Mouse (Mus musculus) heart, embryonic 11.5 days (tissue): Measurements from ENCODE around the gene Cfap65. TPM values are rescaled to one million over a fixed set of nuclear protein-coding genes. Genes with fewer than 3 reads are reported as not detected.
A peak's percentile ranks its signal among the peaks of the same experiment; 100 is the strongest.

Experiments
- ATAC-seq: fragments of 200-750 bp; cut with Nextera tagmentation; replicated peaks from 2 replicates; pipeline ENCODE4 v1.8.0; 2017; ENCODE audit warnings: moderate library complexity; ENCODE audit not compliant: insufficient number of reproducible peaks, low FRiP score, low TSS enrichment
- H3K27ac ChIP-seq: fragments of 300-500 bp; sonication (generic); 2 replicates; pipeline ENCODE4 v1.5.1; 2014; ENCODE audit warnings: mild to moderate bottlenecking, low read depth, low read length
- H3K27me3 ChIP-seq: fragments of 300-500 bp; sonication (generic); 2 replicates; pipeline ENCODE4 v1.6.1; 2014; ENCODE audit warnings: mild to moderate bottlenecking, low read length, mixed read lengths; ENCODE audit not compliant: control insufficient read depth, insufficient read depth
- H3K36me3 ChIP-seq: fragments of 300-500 bp; sonication (generic); 2 replicates; pipeline ENCODE4 v1.6.1; 2014; ENCODE audit warnings: mild to moderate bottlenecking, low read length, moderate library complexity, mixed read lengths; ENCODE audit not compliant: control insufficient read depth, insufficient read depth
- H3K4me1 ChIP-seq: fragments of 300-500 bp; sonication (generic); 2 replicates; pipeline ENCODE4 v1.6.1; 2014; ENCODE audit warnings: low read length; ENCODE audit not compliant: control insufficient read depth, insufficient read depth
- H3K4me2 ChIP-seq: fragments of 300-500 bp; sonication (generic); 2 replicates; pipeline ENCODE4 v1.6.1; 2014; ENCODE audit warnings: mild to moderate bottlenecking, moderate library complexity
- H3K4me3 ChIP-seq: fragments of 300-500 bp; sonication (generic); 2 replicates; pipeline ENCODE4 v1.5.1; 2014; ENCODE audit warnings: low read depth, low read length
- H3K9ac ChIP-seq: fragments of 300-500 bp; sonication (generic); 2 replicates; pipeline ENCODE4 v1.6.1; 2014; ENCODE audit warnings: mild to moderate bottlenecking, low read depth, low read length, moderate library complexity
- H3K9me3 ChIP-seq: fragments of 300-500 bp; sonication (generic); replicated peaks from 2 replicates; pipeline ENCODE4 v1.6.1; 2016; ENCODE audit warnings: low read length; ENCODE audit not compliant: control insufficient read depth
- WGBS: fragments of 180-500 bp; shearing (Covaris S2); extraction: QIAGEN DNeasy Blood & Tissue Kit; methylation state at CpG from one replicate; pipeline ENCODE4 v1.1.7; 2014; ENCODE audit not compliant: insufficient replicate concordance; 5-methylcytosine and 5-hydroxymethylcytosine counted together
- polyA plus RNA-seq: library from polyadenylated mRNA; unstranded; fragments of >200 nt; fragmentation: Nextera tagmentation; extraction: Ambion mirVana; gene quantifications from 2 replicates; pipeline ENCODE4 v1.2.1, GENCODE M21; 2014

Cfap65 gene
- polyA plus RNA-seq, 1 experiment from 2014 or later: not detected

DNA sequence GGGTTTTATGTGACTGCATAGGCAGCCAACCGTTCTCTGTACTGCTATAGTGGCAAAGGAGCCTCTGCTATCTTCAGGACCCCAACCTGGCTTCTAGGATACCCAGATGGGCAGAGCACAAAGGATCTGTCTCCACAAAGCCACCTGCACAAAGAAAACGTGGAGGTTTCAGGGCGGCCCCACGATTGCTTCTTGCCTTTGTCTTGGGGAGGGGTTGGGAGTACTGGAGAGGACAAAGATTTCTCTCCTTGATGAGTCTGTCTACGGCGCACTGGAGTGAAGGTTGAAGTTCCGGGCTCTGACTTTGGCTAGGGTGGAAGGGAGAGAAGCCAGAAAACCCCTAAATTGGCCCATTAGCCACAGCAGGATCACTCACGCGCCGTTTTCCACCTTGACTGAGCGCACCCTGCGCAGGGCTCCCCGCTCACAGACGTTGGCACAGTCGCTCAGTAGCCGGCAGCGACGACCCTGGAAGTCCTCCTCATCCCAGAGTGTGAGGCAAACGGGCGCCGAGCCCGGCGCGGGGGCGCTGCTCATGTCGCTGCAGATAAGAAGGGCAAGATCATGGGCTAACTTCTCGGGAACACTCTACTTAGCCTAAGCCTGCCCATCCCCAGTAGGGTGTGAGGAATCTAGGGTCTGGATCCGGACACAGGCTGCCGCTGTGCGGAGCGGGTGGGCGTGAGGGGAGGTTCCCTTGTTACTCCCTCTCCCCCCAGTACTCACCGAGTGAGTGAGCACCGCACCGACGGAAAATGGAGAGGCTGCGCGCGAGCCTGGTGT is 42.9 kb downstream of the Cfap65 start:
- Histone ChIP-seq H3K9me3 (no peaks in the 10 kb centered on the region), H3K4me3 (0 out of 2 replicates have a peak overlapping the region, but pooled peaks have one; percentile 8), H3K27ac (no peak overlapping the region), H3K36me3 (no peaks in the 10 kb centered on the region), H3K27me3 (peaks cover 90% of the 10 kb centered on the region), H3K4me2 (peak overlapping the region; percentile 29), H3K4me1 (no peaks in the 10 kb centered on the region), H3K9ac (no peak overlapping the region)
- no peak for ATAC-seq
- WGBS: 2% methylated on average over 39 of the region's 39 CpGs

DNA sequence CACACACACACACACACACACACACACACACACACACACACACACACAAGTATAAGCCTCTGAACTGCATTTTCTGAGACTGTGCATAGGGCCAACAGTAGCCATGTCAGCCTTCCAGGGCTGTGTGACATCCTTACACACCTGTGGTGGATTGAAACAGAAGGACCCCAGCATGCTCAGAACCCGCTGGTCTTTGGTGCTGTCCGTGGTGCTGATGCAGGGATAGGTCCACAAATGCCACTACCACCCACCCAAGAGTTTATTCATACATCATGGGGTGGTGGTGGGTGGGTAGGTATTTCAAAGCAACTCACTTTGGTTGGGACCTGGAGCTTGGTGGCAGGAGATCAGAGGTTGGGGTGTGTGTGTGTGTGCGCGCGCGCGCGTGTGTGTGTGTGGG is 43.9 kb downstream of the Cfap65 start:
- Histone ChIP-seq H3K4me2 (no peak overlapping the region), H3K9ac (no peak overlapping the region), H3K27ac (no peak overlapping the region), H3K9me3 (no peaks in the 10 kb centered on the region), H3K4me1 (no peaks in the 10 kb centered on the region), H3K27me3 (peaks cover 89% of the 10 kb centered on the region), H3K36me3 (no peaks in the 10 kb centered on the region), H3K4me3 (no peak overlapping the region)
- 12% methylated on average over 5 of the region's 8 CpGs for WGBS
- ATAC-seq: no peak

DNA sequence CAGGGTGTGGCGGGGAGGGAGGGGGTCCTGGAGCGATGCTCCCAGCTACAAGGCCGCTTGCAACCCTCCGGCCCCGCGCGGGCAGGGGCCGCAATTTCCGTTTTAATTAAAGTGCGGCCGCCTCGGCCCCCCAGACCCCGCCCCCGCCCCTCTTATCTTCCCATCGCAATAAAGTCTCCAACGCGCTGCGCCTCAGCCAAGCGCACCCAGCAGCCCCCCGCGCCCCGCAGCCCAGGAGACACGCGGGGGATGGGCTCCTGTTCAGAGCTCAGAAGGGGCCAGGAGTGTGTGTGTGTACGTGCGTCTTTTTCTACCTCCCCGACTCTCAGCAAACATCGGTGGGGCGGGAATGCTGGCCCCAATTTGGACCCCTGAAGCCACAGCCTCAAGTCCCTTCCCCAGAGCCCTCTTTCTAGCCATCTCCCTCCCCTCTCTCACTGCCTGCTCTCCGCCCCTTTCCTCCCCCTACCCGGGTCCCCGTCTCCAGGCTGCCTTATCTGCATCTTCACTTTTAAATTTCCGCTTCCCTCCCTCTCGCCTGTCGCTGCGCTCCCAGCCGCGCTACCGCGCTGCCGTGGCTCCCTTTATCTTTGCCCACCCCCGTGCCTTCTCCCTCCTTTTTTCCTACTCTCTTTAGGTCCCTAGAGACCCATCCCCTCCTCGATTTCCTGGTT is 49.9 kb downstream of the Cfap65 start, which contains the start of gene Fev:
TSS of gene Fev (minus strand) at position 51 of the 674 bp plus-strand sequence.
- Histone ChIP-seq H3K36me3 (no peaks in the 10 kb centered on the region), H3K4me2 (peak within 1 kb of the TSS; percentile 67), H3K27me3 (peaks cover 89% of the 10 kb centered on the region), H3K9ac (peak within 1 kb of the TSS; percentile 59), H3K4me3 (peak within 1 kb of the TSS; percentile 50), H3K4me1 (peaks cover 17% of the 10 kb centered on the region; the same call in 1 of the 2 replicates), H3K27ac (peak within 1 kb of the TSS; percentile 46; the same call in 1 of the 2 replicates), H3K9me3 (no peaks in the 10 kb centered on the region)
- under 1% methylated on average over 40 of the region's 43 CpGs for WGBS
- no peak; the same call in 1 of the 2 replicates for ATAC-seq

DNA sequence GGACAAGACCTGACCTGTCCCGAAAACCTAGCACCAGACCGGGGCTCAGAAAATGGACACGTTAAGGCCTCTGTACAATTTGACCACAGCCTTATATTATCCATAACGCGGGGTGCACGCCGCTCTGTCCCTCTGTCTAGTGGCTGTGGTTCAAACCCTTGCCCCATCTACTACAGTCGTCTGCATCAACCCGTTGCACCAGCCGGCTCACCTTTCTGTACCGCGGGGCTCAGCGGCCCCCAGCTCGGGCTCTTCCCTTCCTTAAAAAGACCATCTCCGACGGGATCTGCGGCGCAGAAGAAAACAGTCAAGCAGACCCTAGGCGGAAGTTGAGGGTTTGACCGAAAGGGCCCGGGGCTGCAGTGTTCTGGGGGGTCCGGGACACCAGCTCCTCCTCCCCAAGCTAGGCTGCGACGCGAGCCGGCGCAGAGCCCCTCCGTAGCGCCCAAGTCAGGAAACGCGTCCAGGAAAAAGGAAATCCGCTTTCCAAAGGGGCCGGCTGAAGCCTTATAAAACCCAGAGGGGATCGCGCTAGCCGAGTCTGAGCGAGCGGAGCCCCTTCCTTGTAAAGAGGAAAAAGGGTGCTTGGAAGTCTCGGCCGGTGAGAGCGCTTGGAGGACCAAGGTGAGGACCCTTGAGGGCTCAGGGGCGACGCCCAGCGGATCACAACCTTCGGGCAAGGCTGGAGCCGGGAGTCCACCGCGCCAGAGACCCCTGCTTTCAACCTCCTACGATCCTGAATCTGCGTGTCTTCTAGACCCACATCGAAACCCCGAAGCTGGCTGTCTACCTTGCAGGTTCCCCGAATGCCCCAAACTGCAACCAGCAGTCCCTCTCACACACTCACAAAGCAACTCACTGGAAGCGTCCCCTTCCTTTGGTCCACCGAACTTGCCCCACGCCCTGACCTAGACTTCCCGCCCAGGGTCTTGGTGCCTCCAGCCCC is 50.9 kb downstream of the Cfap65 start:
- H3K9ac ChIP-seq: peak overlapping the region; percentile 59
- ATAC-seq: no peak
- H3K4me2 ChIP-seq: peak overlapping the region; percentile 67
- H3K27ac ChIP-seq: peak overlapping the region; percentile 46; the same call in 1 of the 2 replicates
- H3K4me1 ChIP-seq: peaks cover 17% of the 10 kb centered on the region; the same call in 1 of the 2 replicates
- H3K27me3 ChIP-seq: peaks cover 83% of the 10 kb centered on the region
- H3K9me3 ChIP-seq: no peaks in the 10 kb centered on the region
- under 1% methylated on average over 57 of the region's 57 CpGs for WGBS
- no peaks in the 10 kb centered on the region for H3K36me3 ChIP-seq
- H3K4me3 ChIP-seq: peak overlapping the region; percentile 50

DNA sequence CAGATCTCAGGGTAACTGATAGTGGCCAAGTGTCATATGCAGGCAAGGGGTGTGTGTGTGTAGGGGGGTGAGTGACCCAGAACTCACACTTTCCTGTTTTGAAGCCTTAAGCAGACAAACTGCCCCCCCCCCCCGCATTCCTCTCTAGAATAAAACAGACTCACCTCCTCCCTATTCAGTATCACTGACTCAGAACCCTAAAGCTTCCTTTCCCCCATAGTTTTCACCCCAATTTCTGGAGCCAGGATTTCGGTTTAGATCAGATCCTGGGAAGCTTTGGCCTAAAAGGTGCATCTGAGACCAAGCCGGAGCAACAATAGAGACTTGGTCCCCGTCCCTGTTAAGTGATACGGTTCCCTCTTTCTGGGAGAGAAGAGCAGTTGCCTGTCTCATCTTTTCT is 52.0 kb downstream of the Cfap65 start:
- 5% methylated on average over 5 of the region's 5 CpGs for WGBS
- no peaks in the 10 kb centered on the region for H3K36me3 ChIP-seq
- H3K9me3 ChIP-seq: no peaks in the 10 kb centered on the region
- 0 out of 2 replicates have a peak overlapping the region, but pooled peaks have one; percentile 67 for H3K4me2 ChIP-seq
- H3K4me3 ChIP-seq: no peak overlapping the region
- H3K27me3 ChIP-seq: peaks cover 87% of the 10 kb centered on the region
- peaks cover 17% of the 10 kb centered on the region; the same call in 1 of the 2 replicates for H3K4me1 ChIP-seq
- no peak overlapping the region for H3K27ac ChIP-seq
- no peak overlapping the region for H3K9ac ChIP-seq
- no peak for ATAC-seq

DNA sequence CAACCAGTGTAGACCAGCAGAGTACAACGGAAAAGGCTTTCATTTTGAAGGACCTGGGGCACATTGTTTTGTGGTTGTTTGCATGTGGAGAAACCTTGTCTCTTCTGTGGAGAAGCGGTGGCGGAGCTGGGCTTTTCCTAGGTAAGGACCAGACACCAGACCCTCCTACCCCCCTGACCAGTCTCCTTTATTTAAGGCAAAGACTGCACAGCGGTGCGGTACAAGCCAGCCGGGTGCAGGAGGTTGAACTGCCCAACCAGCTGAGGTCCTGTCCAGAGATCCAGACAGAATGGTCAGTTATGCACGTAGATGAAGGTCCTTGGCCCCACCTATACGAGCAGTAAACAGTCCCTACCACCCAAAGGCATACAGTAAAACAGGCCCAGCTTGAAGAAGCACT is 52.6 kb downstream of the Cfap65 start:
- Histone ChIP-seq H3K9ac (no peak overlapping the region), H3K4me2 (peak overlapping the region; percentile 67), H3K4me1 (peaks cover 17% of the 10 kb centered on the region; the same call in 1 of the 2 replicates), H3K27me3 (peaks cover 87% of the 10 kb centered on the region), H3K4me3 (peak overlapping the region; percentile 40), H3K36me3 (no peaks in the 10 kb centered on the region), H3K9me3 (no peaks in the 10 kb centered on the region), H3K27ac (no peak overlapping the region)
- 3% methylated on average over 8 of the region's 8 CpGs for WGBS
- ATAC-seq: no peak

DNA sequence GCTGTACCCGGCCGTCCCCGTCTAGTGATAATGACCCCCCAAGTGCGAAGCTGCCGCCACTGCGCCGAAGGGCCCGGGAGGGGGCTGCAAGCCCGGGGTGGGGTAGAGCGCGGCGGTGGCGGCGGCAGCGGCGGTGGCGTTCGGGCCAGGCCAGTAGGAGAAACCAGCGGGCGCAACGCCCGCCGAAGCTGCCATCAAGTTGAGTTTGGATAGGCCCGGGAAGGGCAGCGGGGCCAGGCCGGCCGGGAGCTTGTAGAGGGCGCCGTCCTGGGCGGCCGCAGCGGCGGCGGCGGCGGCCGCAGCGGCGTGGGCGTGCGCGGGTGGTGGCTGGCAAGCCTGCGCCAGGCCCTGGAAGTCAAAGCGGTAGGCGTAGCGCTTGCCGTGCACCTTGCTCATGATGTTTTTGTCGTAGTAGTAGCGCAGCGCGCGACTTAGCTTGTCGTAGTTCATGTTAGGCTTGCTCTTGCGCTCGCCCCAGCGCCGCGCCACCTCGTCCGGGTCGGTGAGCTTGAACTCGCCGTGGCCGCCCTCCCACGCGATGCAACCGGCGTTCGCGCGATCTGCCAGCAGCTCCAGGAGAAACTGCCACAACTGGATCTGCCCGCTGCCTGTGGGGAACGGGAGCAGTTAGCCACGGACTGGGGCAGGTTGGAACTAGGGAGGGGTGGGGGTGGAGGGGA is 53.2 kb downstream of the Cfap65 start:
- Histone ChIP-seq H3K4me3 (peak overlapping the region; percentile 40), H3K9ac (0 out of 2 replicates have a peak overlapping the region, but pooled peaks have one; percentile 8), H3K4me1 (peaks cover 17% of the 10 kb centered on the region; the same call in 1 of the 2 replicates), H3K27ac (no peak overlapping the region), H3K36me3 (no peaks in the 10 kb centered on the region), H3K27me3 (peaks cover 83% of the 10 kb centered on the region), H3K4me2 (peak overlapping the region; percentile 67), H3K9me3 (no peaks in the 10 kb centered on the region)
- under 1% methylated on average over 72 of the region's 74 CpGs for WGBS
- ATAC-seq: no peak
